Mouse (Mus musculus) large intestine, adult 2 months (tissue): ENCODE measurements around the gene Gm45713. TPM values are rescaled to one million over a fixed set of nuclear protein-coding genes. Genes with fewer than 3 reads are reported as not detected.
"Not testable (repeated sequence)": the region's sequence is repeated elsewhere in the genome, so short reads cannot be mapped to it uniquely, and the experiment has no call there.

ENCODE experiments used
- DNase-seq: peaks from one replicate; pipeline ENCODE4 v3.0.0-alpha.2; 2012; ENCODE audit warnings: low read depth, low spot score
- WGBS: fragments of 180-500 bp; shearing (Covaris S2); methylation state at CpG from one replicate; pipeline ENCODE4 v1.1.7; 2018; 5-methylcytosine and 5-hydroxymethylcytosine counted together
- polyA plus RNA-seq: library from polyadenylated mRNA; depleted of rRNA; stranded (reverse); fragments of >200 nt; gene quantifications from 2 replicates; pipeline ENCODE4 v1.2.3, GENCODE M21; 2012; rRNA removed

The Gm45713 gene
- 0.78 and 1.1 TPM in 2 replicates for polyA plus RNA-seq

DNA sequence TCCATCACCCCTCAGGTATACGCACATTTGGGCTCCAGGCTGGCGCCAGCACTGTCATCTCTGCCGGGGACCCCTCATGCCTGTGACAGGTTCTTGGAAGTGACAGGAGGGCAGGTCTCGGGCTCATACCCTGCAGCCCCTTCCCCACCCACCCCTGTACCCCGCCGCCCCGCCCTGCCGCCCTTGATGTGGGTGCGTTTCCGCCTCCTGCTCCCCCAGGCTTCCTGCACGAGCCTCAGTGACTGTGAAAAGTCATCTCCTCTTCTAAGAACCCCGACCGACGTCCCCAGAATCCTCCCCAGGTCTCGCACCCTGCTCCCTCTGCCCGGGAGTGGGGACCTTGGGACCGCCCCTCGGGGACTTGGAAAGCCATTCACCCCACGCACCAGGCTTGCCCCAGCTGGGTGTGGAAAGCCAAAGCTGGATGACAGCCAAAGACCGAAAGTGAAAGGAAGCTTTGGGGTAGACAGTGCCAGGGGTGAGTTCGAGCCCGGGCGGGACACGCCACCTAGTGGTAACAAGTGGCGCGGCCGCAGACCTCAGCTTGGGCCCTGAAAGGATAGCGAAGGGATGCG is at the start of gene Gm45713, which contains the start of gene Flt3l:
Gm45713 (minus strand) TSS at position 239 of the 575 bp plus-strand sequence.
Flt3l (minus strand) TSS at position 440 of the 575 bp plus-strand sequence.
- peak; percentile 95 for DNase-seq
- WGBS = 2% methylated on average over 29 of the region's 29 CpGs

DNA sequence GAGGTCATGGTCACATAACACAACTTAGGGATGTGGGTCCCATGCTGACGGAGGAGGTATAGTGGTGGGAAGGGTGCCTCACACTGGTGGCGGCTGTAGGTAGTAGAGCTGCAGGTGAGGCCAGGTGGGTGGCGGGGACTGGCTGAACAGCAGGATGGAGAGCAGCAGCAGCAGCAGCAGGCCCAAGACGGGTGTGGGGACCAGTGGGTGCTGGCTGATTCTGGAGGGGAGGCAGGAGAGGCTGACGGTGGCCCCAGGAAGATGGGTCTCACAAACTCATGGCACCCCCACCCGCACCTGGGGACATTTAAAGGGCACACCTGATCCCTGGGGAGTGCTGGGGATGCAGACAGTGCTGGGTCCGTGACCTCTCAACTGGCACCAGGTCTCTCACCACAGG is 47.6 kb upstream of the Gm45713 start:
- no peak for DNase-seq
- 68% methylated on average over 7 of the region's 7 CpGs for WGBS

DNA sequence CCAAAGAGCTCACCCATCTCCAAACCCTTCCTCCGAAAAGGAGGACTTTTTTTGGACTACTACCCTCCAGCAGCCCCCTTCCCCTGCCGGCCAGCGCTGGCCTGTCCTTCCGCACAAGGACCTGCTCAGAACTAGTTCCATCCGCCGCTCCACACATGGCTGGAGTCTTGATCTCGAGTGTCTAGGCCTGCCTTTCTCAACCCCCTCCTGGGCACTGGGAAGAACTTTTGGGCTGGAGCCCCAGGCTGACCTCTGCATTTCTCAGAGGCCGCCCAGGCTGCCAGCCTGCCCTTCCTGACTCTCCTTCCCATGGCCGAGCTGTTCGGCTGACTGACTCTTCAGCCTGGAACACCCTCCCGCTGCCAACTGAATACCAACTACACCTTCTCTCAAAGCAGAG is 46.6 kb upstream of the Gm45713 start:
- no peak for DNase-seq
- 8% methylated on average over 11 of the region's 11 CpGs for WGBS

DNA sequence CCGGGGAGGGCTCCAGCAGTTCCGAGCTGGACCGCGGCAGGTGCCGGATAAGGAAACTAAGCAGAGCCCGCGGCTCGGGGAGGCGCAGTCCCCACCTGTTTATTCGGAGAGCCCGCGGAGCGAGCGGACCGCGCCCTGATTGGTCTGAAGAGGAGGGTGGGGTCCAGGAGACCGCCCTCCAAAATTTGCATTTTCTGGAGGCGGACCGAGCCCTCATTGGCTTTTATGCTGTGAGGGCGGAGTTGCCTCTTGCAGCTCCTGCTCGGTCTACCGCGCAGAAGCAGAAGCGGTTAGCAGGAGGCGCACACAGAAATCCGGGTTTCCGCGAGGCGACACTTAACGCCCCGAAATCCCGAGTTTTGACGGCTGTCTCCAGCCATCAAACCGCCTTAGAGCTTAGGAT is 46.2 kb upstream of the Gm45713 start:
- under 1% methylated on average over 34 of the region's 34 CpGs for WGBS
- peak; percentile 74 for DNase-seq

DNA sequence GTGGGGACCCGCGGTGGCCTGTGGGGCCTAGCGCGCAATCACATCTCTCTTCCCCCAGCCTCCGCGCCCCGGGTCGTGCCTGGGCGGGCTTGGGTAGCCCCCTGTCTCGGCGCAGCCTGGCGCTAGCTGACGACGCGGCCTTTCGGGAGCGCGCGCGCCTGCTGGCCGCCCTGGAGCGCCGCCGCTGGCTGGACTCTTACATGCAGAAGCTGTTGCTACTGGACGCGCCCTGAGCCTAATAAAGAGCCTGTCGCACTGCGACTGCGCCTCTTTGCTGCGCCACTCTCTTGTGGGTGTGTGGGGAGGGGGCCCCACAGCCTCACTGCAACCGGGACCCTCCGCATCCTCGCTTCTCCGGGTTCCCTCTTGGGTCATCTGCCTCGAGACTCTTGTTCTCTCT is 45.5 kb upstream of the Gm45713 start:
- WGBS = 6% methylated on average over 35 of the region's 35 CpGs
- DNase-seq = no peak

DNA sequence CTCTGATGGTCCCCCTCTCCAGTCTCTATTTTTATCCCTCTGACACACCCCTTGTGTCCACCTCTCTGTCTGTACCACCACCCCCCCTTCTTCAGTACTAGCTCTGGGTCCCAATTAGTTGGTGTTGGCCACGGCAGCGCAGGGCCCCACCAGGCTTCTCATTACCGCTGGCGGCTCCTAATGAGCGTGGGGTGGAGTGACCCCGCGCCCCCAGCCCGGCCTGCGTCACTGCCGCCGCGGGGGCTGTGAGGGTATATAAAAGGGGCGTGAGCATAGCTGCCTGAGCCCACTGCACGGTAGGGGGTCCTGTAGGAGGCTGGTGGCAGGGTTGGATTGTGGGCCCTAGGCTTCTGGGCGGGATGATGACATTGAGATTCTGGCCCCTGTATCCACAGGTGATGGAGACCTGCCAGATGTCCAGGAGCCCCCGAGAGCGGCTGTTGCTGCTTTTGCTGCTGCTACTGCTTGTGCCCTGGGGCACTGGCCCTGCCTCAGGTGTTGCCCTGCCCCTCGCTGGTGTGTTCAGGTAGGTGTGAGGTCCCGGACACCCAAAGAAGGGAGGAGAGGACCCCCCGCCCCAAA is 45.0 kb upstream of the Gm45713 start, which contains the start of gene Pth2:
Pth2 (plus strand) TSS at position 100 of the 582 bp plus-strand sequence.
- DNase-seq = no peak
- WGBS = 27% methylated on average over 20 of the region's 20 CpGs

DNA sequence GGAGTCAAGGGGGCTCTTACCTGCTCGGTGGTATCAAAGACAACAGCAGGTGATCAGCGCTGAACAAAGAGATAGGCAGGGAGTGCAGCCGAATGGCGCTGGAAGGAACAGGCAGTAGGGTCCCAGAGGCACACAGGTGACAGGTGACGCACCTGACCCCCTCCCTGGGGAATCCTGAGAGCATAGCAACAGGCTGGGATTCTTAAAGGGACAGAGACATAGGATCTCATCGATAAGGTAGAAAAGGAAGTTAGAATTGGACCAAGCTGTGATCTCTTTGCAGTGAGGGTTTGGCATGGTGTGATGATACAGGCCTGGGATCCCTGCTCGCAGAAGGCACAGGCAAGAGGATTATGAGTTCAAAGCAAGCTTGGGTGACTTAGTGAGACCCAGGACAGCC is 43.4 kb upstream of the Gm45713 start, which contains the start of gene Gfy:
Gfy (minus strand) TSS at position 101 of the 400 bp plus-strand sequence.
- DNase-seq = no peak
- WGBS = 34% methylated on average over 7 of the region's 7 CpGs

DNA sequence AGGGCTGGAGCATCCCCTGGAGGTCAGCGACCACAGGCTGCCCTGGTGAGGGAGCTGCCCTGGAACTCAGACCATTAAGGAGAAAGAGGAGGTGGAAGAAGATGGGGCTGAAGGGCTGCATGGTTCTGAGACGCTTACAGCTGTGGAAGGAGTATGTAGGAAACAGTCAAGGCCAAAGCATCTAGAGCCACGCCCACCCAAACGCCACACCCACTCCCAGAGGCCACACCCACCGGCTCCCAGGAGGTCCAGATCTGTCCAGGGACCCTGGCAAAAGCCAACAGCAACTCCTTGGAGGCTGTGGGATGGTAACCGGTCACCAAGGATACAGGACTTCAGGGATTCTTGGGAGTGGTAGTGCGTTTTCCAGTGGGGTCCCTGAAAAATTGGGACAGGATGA is 42.5 kb upstream of the Gm45713 start:
- no peak for DNase-seq
- WGBS = 18% methylated on average over 7 of the region's 7 CpGs

DNA sequence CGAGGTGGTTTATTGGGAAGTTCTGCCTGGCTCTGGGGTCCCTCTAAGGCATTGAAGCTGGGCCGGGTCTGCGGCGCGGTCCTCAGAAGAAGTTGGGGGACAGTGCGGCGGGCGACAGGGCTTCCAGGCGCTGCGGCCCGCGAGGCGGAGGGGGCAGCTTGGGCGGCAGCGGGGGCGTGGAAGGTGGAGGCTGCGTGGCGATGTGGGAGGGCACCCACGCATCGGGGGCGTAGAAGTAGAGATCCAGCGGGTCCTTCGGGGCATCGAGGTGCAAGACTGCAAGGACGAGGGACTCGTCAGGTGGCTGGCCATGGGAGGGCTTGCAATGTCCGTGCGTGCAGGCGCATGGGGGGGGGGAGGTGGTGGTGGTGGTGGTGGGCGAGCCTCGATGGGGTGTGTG is 40.3 kb upstream of the Gm45713 start:
- WGBS = 4% methylated on average over 30 of the region's 31 CpGs
- DNase-seq = no peak

DNA sequence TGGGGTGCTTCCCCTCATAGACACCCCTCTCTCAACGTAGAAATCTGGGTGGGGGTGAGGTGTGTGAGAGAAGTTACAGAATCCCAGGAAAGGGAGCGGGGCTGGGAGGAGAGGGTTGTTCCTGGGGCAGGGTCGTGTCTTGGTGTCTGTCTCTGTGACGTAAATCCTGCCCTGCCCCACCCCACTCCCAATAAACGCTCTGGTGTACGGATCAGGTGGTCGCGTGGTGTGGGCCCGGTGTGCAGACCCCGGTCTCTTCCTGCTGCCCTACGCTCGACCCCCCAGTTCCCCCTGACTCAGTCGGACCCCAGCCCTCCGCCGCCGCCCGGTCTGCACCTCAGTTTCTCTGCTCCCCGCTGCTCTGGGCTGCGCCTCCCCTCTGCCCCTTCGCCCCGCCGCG is 39.9 kb upstream of the Gm45713 start:
- no peak for DNase-seq
- 5% methylated on average over 23 of the region's 23 CpGs for WGBS

DNA sequence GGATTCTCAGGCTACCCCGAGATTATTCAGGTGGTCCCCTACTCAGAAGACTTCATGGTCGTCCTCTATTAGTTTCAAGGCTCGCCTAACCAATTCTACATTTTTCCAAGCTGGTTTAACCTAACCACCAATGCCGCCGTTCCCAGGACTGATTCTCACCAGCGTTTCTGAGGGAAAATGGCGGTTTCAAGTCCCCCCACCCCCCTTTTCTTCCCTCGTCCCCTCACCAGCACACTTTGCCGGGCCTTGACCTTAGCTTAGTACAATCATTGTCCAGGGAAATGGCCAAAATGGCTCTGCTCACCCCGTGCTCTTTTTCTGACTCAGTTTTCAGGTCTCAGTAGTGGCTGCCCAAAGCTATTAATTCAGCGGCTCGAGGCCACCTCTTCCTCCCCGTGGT is 39.4 kb upstream of the Gm45713 start:
- DNase-seq = no peak
- 4% methylated on average over 13 of the region's 13 CpGs for WGBS

DNA sequence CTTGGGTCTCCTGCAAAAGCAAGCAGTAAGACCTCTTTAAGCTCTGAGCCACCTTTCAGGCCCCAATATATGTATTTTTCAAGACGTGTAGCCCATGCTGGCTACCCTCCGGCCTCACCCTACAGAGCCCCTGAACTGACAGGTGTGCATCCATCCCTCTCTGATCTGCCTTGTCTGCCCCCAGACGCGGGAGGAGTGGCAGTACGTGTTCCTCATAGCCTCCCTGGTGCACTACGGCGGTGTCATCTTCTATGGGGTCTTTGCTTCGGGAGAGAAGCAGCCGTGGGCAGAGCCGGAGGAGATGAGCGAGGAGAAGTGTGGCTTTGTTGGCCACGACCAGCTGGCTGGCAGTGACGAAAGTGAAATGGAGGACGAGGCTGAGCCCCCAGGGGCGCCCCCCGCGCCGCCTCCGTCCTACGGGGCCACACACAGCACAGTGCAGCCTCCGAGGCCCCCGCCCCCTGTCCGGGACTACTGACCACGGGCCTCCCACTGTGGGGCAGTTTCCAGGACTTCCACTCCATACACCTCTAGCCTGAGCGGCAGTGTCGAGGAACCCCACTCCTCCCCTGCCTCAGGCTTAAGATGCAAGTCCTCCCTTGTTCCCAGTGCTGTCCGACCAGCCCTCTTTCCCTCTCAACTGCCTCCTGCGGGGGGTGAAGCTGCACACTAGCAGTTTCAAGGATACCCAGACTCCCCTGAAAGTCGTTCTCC is 38.7 kb upstream of the Gm45713 start:
- no peak for DNase-seq
- 8% methylated on average over 29 of the region's 29 CpGs for WGBS

DNA sequence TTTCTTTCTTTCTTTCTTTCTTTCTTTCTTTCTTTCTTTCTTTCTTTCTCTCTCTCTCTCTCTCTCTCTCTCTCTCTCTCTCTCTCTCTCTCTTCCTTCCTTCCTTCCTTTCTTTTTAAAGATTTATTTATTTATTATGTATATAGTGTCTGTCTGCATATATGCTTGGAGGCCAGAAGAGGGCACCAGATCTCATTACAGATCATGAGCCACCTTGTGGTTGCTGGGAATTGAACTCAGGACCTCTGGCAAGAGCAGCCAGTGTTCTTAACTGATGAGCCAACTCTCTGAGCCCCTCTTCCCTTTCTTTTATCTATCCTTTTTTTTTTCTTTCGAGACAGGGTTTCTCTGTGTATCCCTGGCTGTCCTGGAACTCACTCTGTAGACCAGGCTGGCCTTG is 37.7 kb upstream of the Gm45713 start:
- DNase-seq = not testable (repeated sequence)
- 59% methylated on average over 1 of the region's 1 CpGs for WGBS

DNA sequence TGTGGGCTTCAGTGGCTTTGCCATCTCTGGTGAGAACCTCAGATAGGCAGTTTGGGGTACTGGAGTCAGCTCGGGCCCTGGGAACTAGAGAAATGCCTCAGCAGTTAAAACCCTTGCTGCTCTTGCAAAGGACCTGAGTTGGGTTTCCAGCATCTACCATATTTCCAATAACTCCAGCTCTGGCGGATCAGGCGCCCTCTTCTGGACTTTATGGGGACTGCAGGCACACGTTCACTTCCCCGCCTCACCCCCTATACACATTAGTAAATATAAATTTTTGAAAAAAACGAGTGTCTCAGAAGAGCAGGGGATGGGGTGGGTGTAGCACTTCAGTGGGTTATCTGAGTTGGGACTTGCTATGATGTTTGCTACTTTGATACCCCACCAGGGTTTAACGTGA is 36.9 kb upstream of the Gm45713 start:
- DNase-seq = no peak
- WGBS = 59% methylated on average over 7 of the region's 7 CpGs

DNA sequence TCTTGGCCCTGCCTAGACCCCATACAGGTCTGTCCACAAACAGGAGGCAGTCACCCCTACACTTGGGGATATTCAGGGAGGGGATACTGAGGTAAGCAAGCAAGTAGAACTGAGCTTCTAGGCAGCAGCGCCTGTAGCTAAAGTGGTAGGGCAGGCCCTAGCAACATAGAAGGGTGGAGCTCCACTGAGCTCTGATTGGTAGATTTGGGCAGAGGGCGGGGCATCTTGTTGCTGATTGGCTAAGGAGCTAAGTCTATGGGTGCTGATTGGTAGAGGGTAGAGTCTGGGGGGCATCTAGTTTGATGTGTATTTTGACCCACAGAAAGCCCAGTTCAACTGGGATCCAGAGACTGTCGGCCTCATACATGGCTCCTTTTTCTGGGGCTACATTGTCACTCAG is 33.5 kb upstream of the Gm45713 start:
- DNase-seq = no peak
- WGBS = 88% methylated on average over 3 of the region's 3 CpGs

DNA sequence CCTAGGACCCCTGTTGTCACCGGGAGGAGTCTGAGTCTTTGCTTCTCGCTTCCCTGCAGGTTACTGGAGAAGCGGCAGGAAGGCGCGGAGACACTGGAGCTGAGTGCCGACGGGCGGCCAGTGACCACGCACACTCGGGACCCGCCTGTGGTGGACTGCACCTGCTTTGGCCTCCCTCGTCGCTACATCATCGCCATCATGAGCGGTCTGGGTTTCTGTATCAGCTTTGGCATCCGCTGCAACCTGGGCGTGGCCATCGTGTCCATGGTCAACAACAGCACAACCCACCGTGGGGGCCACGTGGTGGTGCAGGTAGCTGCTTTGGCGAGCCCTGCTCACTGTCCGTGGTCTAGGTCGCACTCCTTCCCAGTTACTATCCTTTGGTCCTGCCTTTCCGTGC is 32.6 kb upstream of the Gm45713 start:
- 10% methylated on average over 24 of the region's 24 CpGs for WGBS
- no peak for DNase-seq

DNA sequence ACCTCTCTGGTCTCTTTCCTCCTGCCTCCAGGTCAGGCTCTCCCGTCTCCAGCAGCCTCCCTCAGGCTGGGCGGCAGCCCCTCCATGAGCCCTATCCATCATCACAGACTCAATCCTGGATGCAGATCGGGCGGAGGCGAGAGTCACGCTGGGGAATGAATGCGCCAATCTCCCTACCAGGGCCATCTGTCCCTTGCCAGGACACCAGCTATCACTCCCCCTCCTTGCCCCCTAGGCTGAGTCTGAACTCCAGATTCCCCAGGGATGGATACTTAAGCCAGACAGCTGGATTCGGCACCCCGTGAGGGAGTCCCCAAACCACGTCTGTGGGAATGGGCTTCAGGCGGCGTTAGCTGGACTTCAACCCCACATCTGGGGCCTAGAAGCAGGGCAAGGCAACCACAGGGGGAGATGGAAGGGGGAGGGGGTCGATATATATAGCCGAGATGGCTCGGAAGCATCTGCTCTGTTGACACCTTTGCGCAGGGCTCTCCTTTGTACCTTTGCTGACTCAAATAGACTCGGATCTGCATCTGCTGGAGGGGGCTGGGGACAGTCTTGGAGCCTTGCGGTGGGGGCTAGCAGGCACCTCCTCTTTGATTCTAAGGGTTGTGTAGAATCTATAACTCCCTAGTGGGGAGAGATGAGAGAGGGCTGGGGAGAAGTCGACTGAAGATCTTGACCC is 31.9 kb upstream of the Gm45713 start:
- WGBS = 11% methylated on average over 19 of the region's 19 CpGs
- no peak for DNase-seq

DNA sequence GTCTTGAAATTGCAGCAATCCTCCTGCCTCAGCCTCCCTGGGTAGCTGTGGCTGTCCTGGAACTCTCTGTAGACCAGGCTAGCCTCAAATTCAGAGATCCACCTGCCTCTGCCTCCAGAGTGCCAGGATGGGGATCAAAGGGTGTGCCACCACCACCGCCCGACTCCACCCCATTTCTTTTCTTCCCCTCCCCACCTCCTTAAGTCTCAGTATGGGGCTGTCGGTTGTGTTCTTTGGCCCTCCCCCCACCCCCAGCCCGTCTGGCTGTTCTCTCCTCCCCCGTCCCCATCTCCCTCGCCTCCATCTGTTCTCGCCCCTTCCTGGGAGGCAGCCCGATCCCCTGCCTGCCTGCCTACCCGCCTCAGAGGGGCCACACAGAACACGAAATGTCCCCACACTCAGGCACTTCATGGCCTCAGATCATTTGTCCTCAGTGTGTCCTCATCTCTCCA is 30.9 kb upstream of the Gm45713 start:
- WGBS = 35% methylated on average over 10 of the region's 10 CpGs

DNA sequence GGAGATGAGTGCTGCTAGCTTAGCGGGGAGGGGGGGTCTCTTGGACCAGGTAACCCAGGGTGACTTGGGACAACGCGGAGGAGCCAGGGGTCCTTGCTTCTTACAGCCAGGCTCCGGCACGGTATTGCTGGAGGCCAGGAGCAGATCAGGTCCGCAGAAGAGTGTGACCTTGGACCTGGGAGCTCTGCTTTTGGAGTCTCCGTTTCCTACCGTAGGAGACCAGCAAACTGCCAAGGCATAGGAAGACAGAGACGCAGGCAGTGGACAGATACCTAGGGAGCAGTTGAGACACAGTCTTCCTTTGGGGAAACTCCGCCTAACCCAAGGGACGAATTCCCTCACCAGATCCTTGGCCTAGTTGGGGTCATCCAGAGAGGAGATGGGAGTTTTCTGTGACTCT is 29.7 kb upstream of the Gm45713 start:
- no peak for DNase-seq
- WGBS = 63% methylated on average over 11 of the region's 11 CpGs

More for the DNA sequence above, 30.9 kb upstream of the Gm45713 start:
- DNase-seq = no peak

DNA sequence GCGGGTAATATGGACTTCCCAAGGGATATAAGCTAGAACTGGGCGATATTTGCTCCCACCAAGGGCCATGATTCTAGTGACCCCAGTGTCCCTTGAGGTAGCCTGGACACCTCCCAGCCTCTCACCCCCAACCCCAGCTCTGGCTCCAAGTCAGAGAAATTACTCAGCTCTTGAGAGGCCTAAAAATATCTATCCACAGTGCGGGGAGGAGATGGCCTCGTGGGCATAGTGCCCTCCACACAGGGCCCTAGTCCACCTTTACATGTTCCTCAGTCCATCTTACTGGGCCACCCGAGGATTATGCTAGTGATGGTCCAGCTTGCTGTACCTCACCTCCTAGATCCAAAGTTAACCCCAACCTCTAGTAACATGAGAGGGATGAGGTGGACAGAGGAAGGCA is 28.8 kb upstream of the Gm45713 start:
- DNase-seq = no peak
- 68% methylated on average over 5 of the region's 5 CpGs for WGBS
